Mouse (Mus musculus) urinary bladder, postnatal 0 days (tissue): ENCODE results near the gene Cd24a. TPM values are rescaled to one million over a fixed set of nuclear protein-coding genes. Genes with fewer than 3 reads are reported as not detected.

Experiments used
- polyA plus RNA-seq: library from polyadenylated mRNA; unstranded; fragments of >200 nt; fragmentation: Nextera tagmentation; extraction: Ambion mirVana; gene quantifications from 2 replicates; pipeline ENCODE4 v1.2.1, GENCODE M21; 2015

The Cd24a gene
- 107 and 109 TPM in 2 replicates for polyA plus RNA-seq

GRCm38 (mm10) chr10:43577997-43578331 is at the start of gene Cd24a:
Gene Cd24a, plus strand, starts transcription at chr10:43578284.

GRCm38 (mm10) chr10:43540442-43541152 is 37.5 kb upstream of the Cd24a start, which contains the start of gene 1700021F05Rik:
Gene 1700021F05Rik, minus strand, starts transcription at chr10:43540994.

Other genes with a start within 250 kb of the Cd24a start
- gene Bend3, start 99.5 kb upstream of the Cd24a start, polyA plus RNA-seq = 1.0 TPM in 2 replicates
- 12.9 and 14.3 TPM in 2 replicates for gene Gm9803, start 54.2 kb upstream of the Cd24a start, polyA plus RNA-seq
- gene 1700021F05Rik, start 37.3 kb upstream of the Cd24a start, polyA plus RNA-seq = 43.5 and 45.3 TPM in 2 replicates